Mouse (Mus musculus): ENCODE data around the gene Spint5.

- no peak for TF ChIP-seq CTCF (conservative IDR thresholded peaks at IDR 0.05; ENCODE audit: low read length)
- no peak; the same call in 1 of the 2 replicates for TF ChIP-seq NANOG (IDR thresholded peaks at IDR 0.05; ENCODE audit: borderline replicate concordance, low read length)
- TF ChIP-seq POU5F1 (IDR thresholded peaks at IDR 0.05; ENCODE audit: borderline replicate concordance, low read length) = no peak
Measured at GRCm38 (mm10) chr2:164761502-164761901, 46.4 kb downstream of the Spint5 start.
